Comparison of ENCODE assay signal across 8 mouse cellular contexts in genomic region chr2:131955264-131955663, GRCm38 (mm10). TPM values are rescaled to one million over a fixed set of nuclear protein-coding genes. Genes with fewer than 3 reads are reported as not detected.
DNase-seq lines count a peak whose midpoint lies in the region; ATAC-seq and TF ChIP-seq lines count a peak whose summit lies in the region.

No protein-coding gene starts in this region.

- H3K4me2 ChIP-seq in hindbrain, embryonic 11.5 days (replicated peaks; ENCODE audit: low read depth, low read length) = peak overlapping the region; percentile 44
- peak overlapping the region; percentile 67 for H3K4me2 ChIP-seq in midbrain, embryonic 14.5 days (ENCODE audit: low read length)

- H3K9ac ChIP-seq in hindbrain, embryonic 11.5 days (ENCODE audit: low read depth, low read length) = no peak overlapping the region
- 0 out of 2 replicates have a peak overlapping the region, but pooled peaks have one; percentile 9 for H3K9ac ChIP-seq in midbrain, embryonic 14.5 days (replicated peaks; ENCODE audit: low read length)

- ATAC-seq in hindbrain, embryonic 11.5 days (ENCODE audit: low FRiP score) = peak; percentile 75
- ATAC-seq in midbrain, embryonic 14.5 days (ENCODE audit: low FRiP score, low TSS enrichment) = peak; percentile 61; the same call in 1 of the 2 replicates

- peak overlapping the region; percentile 31; the same call in 1 of the 2 replicates for H3K4me3 ChIP-seq in spleen, adult 2 months (ENCODE audit: extremely low read depth, insufficient read depth, insufficient read length)
- peak overlapping the region; percentile 52 for H3K4me3 ChIP-seq in embryonic facial prominence, embryonic 10.5 days
- H3K4me3 ChIP-seq in hindbrain, embryonic 11.5 days (ENCODE audit: low read depth, low read length) = peak overlapping the region; percentile 29
- peak overlapping the region; percentile 33 for H3K4me3 ChIP-seq in midbrain, embryonic 14.5 days (replicated peaks; ENCODE audit: low read depth, low read length)

- 10% methylated on average over 17 of the region's 17 CpGs for WGBS in spleen, adult 2 months
- WGBS in embryonic facial prominence, embryonic 10.5 days = 7% methylated on average over 17 of the region's 17 CpGs
- 5% methylated on average over 17 of the region's 17 CpGs for WGBS in hindbrain, embryonic 11.5 days
- 5% methylated on average over 17 of the region's 17 CpGs for WGBS in midbrain, embryonic 14.5 days

- no peak for TF ChIP-seq POLR2A in spleen, adult 2 months (IDR thresholded peaks at IDR 0.05; ENCODE audit: low read depth, low read length)

- no peak overlapping the region for H3K27ac ChIP-seq in spleen, adult 2 months (ENCODE audit: insufficient read depth, low read length)
- H3K27ac ChIP-seq in embryonic facial prominence, embryonic 10.5 days (replicated peaks) = no peak overlapping the region
- no peak overlapping the region for H3K27ac ChIP-seq in hindbrain, embryonic 11.5 days (ENCODE audit: low read depth, low read length)
- no peak overlapping the region for H3K27ac ChIP-seq in midbrain, embryonic 14.5 days (replicated peaks; ENCODE audit: low read depth, low read length)

- H3K36me3 ChIP-seq in spleen, adult 2 months (ENCODE audit: control insufficient read depth, insufficient read depth, low read length) = no peaks in the 10 kb centered on the region
- no peaks in the 10 kb centered on the region for H3K36me3 ChIP-seq in embryonic facial prominence, embryonic 10.5 days (replicated peaks)
- no peaks in the 10 kb centered on the region for H3K36me3 ChIP-seq in hindbrain, embryonic 11.5 days (ENCODE audit: control insufficient read depth, insufficient read depth, low read length)
- no peaks in the 10 kb centered on the region for H3K36me3 ChIP-seq in midbrain, embryonic 14.5 days (ENCODE audit: control insufficient read depth, insufficient read depth, low read length)

- no peaks in the 10 kb centered on the region for H3K9me3 ChIP-seq in embryonic facial prominence, embryonic 10.5 days
- H3K9me3 ChIP-seq in hindbrain, embryonic 11.5 days (ENCODE audit: control insufficient read depth, low read length) = no peaks in the 10 kb centered on the region
- no peaks in the 10 kb centered on the region for H3K9me3 ChIP-seq in midbrain, embryonic 14.5 days (ENCODE audit: control insufficient read depth, low read length)

- peaks cover 3% of the 10 kb centered on the region; the same call in 1 of the 2 replicates for H3K27me3 ChIP-seq in spleen, adult 2 months (ENCODE audit: control insufficient read depth, insufficient read depth, low read length)
- peaks cover 57% of the 10 kb centered on the region for H3K27me3 ChIP-seq in embryonic facial prominence, embryonic 10.5 days (replicated peaks; ENCODE audit: low read depth, poor library complexity, severe bottlenecking)
- H3K27me3 ChIP-seq in hindbrain, embryonic 11.5 days (ENCODE audit: control insufficient read depth, insufficient read depth, low read length) = peaks cover 24% of the 10 kb centered on the region
- peaks cover 17% of the 10 kb centered on the region for H3K27me3 ChIP-seq in midbrain, embryonic 14.5 days (ENCODE audit: control insufficient read depth, insufficient read depth, low read length)

- no peak for DNase-seq in spleen, adult 2 months (ENCODE audit: low read depth in 1 of 2, low spot score in 2 of 2)
- DNase-seq in spleen, postnatal 36 days (ENCODE audit: low spot score in 2 of 2) = no peak
- DNase-seq in embryonic facial prominence, embryonic 10.5 days (ENCODE audit: low spot score) = peak; percentile 36
- DNase-seq in hindbrain, embryonic 11.5 days (ENCODE audit: low spot score) = peak; percentile 51
- DNase-seq in liver (peak; percentile 37), adipocyte (ENCODE audit: low spot score) (no peak)
- peak; percentile 72 for DNase-seq in midbrain, embryonic 14.5 days
- no peak for DNase-seq in ovary, postnatal 14 days (ENCODE audit: low spot score)

- peaks cover 6% of the 10 kb centered on the region; the same call in 1 of the 2 replicates for H3K4me1 ChIP-seq in spleen, adult 2 months (ENCODE audit: control insufficient read depth, insufficient read depth, insufficient read length)
- peaks cover 24% of the 10 kb centered on the region for H3K4me1 ChIP-seq in embryonic facial prominence, embryonic 10.5 days
- H3K4me1 ChIP-seq in hindbrain, embryonic 11.5 days (replicated peaks; ENCODE audit: control insufficient read depth, insufficient read depth, low read length) = no peaks in the 10 kb centered on the region
- H3K4me1 ChIP-seq in midbrain, embryonic 14.5 days (ENCODE audit: control insufficient read depth, insufficient read depth, low read length) = peaks cover 5% of the 10 kb centered on the region; the same call in 1 of the 2 replicates

- no peak for TF ChIP-seq CTCF in spleen, adult 2 months (IDR thresholded peaks at IDR 0.05; ENCODE audit: extremely low read depth, insufficient read depth, insufficient read length, insufficient replicate concordance)

RNA-seq across cellular contexts. Expression of gene Prnd, which starts 4.6 kb away (rescaled TPM):
- 1.2 and 1.4 TPM in 2 replicates for polyA plus RNA-seq in spleen, adult 2 months (2012; rRNA removed)
- 6.6 and 10.0 TPM in 2 replicates for polyA plus RNA-seq in embryonic facial prominence, embryonic 10.5 days (2016; fragmentation: Nextera tagmentation; extraction: Ambion mirVana)
- 6.2 and 8.2 TPM in 2 replicates for polyA plus RNA-seq in hindbrain, embryonic 11.5 days (2014; fragmentation: Nextera tagmentation; extraction: Ambion mirVana)
- 6.4 and 14.1 TPM in 2 replicates for polyA plus RNA-seq in midbrain, embryonic 14.5 days (2014; fragmentation: Nextera tagmentation; extraction: Ambion mirVana)

RNA-seq across cellular contexts. Expression of gene Prn, which starts 45.5 kb away (rescaled TPM):
- polyA plus RNA-seq in spleen, adult 2 months (2012; rRNA removed) = not detected in 2 replicates
- polyA plus RNA-seq in embryonic facial prominence, embryonic 10.5 days (2016; fragmentation: Nextera tagmentation; extraction: Ambion mirVana) = not detected in 2 replicates
- polyA plus RNA-seq in hindbrain, embryonic 11.5 days (2014; fragmentation: Nextera tagmentation; extraction: Ambion mirVana) = not detected in 2 replicates
- polyA plus RNA-seq in midbrain, embryonic 14.5 days (2014; fragmentation: Nextera tagmentation; extraction: Ambion mirVana) = not detected in 2 replicates

RNA-seq across cellular contexts. Expression of gene Prnp, which starts 45.5 kb away (rescaled TPM):
- 21.2 and 22.5 TPM in 2 replicates for polyA plus RNA-seq in spleen, adult 2 months (2012; rRNA removed)
- polyA plus RNA-seq in embryonic facial prominence, embryonic 10.5 days (2016; fragmentation: Nextera tagmentation; extraction: Ambion mirVana) = 14.7 and 21.7 TPM in 2 replicates
- 34.4 and 35.1 TPM in 2 replicates for polyA plus RNA-seq in hindbrain, embryonic 11.5 days (2014; fragmentation: Nextera tagmentation; extraction: Ambion mirVana)
- polyA plus RNA-seq in midbrain, embryonic 14.5 days (2014; fragmentation: Nextera tagmentation; extraction: Ambion mirVana) = 97.3 and 118 TPM in 2 replicates

Comparison
In these comparisons a context has a peak if more than half of its experiments do, and no peak if none do; other contexts are left out.
1. DNase-seq: peak in embryonic facial prominence, embryonic 10.5 days (single experiment), hindbrain, embryonic 11.5 days (single experiment), liver (single experiment) and midbrain, embryonic 14.5 days (single experiment); none in spleen, adult 2 months (0 of 2), spleen, postnatal 36 days (0 of 2), adipocyte (single experiment) and ovary, postnatal 14 days (single experiment).
2. Peak in every context shown above with its lines, with median percentiles within 50 percentile points of each other: H3K4me3 ChIP-seq.